Mouse (Mus musculus) heart, adult 9 months (tissue): ENCODE measurements at regions not wholly inside any gene's neighbourhood (a gene's known extent, or its start where the extent isn't known, plus 50 kb on each side); places are given as distances from the start of the nearest gene placed in this dataset.
"Not testable (repeated sequence)": the region's sequence is repeated elsewhere in the genome, so short reads cannot be mapped to it uniquely, and the experiment has no call there.

ENCODE experiments used
- DNase-seq, 2 experiments: peaks; one replicate each; pipeline ENCODE4 v3.0.0; 2022; ENCODE audit warnings: low spot score in 2 of 2

- DNase-seq = no peak
Measured at GRCm38 (mm10) chr15:41283199-41283598, 1149.0 kb downstream of the 9330182O14Rik start.

DNA sequence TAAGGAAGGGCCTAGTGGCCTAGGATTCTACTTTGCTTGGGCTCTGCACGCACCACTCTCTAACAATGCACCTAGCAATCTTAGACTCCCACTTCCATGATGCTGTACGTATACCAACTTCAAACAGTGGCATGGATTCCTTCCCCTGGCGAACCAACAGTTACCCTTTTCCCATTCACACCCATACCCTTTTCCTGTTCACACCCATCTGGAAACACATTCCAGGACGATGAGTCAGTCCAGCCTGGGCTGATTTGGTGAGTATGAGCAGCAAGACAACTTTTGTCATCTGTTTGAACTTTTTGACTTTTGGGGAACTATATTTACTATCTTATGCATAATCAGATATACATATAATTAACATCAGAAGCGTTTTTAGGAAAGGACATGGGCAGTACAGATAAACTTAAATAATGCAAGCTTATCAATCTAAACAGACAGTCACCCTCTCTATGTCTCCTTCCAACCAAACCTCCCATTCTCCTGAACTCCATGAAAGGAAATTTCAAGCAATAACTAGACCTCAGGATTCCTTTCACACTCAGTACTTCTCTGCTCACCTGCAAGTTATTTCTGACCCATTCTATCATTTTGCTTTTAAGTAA is 1152.7 kb downstream of the 9330182O14Rik start:
- no peak for DNase-seq

DNA sequence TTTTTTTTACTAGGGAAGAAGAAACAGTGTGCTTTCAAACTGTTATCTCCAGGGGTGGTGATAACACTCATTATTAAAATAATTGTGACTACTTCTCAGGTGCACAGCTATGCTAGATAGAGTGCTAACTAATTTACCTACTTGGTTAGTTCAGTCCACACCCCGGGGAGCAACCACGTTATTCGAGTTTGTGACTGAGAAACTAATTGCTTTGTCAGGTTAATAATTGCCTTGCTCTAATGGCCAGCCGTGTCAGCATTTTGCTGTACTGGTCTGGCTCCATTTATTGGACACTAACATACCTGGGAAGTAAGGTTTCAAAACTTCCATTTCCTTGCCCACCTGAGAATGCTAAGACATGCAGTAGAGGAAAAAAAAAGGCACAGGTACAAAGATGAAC is 1163.3 kb downstream of the 9330182O14Rik start:
- DNase-seq = no peak

- DNase-seq = no peak
Measured at GRCm38 (mm10) chr15:41306638-41307037, 1172.5 kb downstream of the 9330182O14Rik start.

- DNase-seq = no peak
Measured at GRCm38 (mm10) chr15:41311728-41312320, 1177.7 kb downstream of the 9330182O14Rik start.

GRCm38 (mm10) chr15:41314916-41315315 is 1180.8 kb downstream of the 9330182O14Rik start:
- no peak for DNase-seq

DNA sequence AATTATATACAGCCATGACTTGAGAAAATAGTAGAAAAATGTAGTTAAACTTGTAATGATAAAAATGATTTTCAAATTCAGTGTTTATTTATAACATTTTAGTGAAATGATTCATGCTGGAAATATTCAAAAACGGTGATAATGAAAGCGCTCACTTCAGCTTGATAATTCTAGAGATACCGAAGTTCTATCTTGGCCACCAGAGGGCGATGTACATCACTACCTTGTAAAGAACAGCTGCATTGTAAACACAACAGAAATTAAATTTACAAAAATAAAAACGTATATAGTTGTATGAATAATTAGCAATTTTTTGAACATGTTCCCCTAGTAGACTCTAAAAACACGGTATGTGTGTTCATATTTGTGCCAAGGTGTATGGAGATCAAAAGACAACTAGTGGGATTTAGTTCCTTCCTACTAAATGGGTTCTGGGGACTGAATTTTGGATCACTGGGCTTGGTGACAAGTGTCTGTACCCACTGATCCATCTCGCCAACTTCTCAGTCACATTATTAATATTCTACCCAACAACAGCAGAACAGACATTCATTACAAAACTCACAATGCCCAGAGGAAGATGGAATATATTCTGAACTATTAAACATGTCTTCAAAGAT is 1191.6 kb downstream of the 9330182O14Rik start:
- peak in 1 of 2 experiments; percentile 1 for DNase-seq

DNA sequence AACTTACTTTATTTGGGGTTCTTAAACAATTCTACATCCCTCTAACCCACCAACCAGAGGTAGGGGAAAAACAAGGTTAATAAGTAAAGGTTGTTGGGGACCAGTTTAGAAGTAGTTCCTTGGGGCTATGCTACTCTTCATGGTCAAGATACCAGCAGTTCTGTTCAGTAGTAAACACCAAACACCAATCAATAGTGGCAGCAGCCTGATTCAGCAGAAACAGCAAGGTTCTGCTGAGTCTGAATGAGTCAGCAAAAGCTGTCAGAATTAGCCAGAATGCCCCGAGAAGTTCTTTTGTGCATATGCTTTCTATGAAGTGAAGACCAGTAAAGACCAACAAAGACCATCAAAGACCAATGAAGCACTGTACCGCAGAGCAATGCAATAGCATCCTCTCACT is 1195.1 kb downstream of the 9330182O14Rik start:
- no peak for DNase-seq

- no peak for DNase-seq
Measured at GRCm38 (mm10) chr15:41330085-41330484, 1195.9 kb downstream of the 9330182O14Rik start.

DNA sequence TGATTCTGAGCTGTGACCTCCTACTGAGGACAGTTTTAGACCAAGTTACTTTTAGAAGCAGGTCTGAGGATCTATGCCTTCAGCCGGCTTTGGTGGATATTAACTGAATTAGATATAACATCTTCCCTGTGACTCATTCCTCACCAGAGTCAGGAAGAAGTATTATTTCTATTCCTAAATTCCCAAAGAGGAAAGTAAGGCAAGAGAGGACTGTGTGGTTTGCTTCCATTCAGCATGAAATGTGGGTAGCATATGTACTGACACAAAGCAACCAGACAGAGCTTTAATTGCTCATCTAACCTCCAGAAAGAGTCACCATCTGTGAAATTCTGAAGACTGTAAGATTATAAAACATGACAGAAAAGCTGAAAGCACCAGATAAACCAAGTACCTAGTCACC is 1198.3 kb downstream of the 9330182O14Rik start:
- DNase-seq = no peak

GRCm38 (mm10) chr15:41333165-41333564 is 1199.0 kb downstream of the 9330182O14Rik start:
- no peak for DNase-seq

- DNase-seq = not testable (repeated sequence)
Measured at GRCm38 (mm10) chr15:41340621-41341020, 1206.5 kb downstream of the 9330182O14Rik start.

- DNase-seq = no peak
Measured at GRCm38 (mm10) chr15:41345554-41345953, 1211.4 kb downstream of the 9330182O14Rik start.

GRCm38 (mm10) chr15:41347221-41347620 is 1213.1 kb downstream of the 9330182O14Rik start:
- DNase-seq = no peak

GRCm38 (mm10) chr15:41352129-41352528 is 1218.0 kb downstream of the 9330182O14Rik start:
- no peak for DNase-seq

GRCm38 (mm10) chr15:41359276-41359675 is 1225.1 kb downstream of the 9330182O14Rik start:
- no peak for DNase-seq

GRCm38 (mm10) chr15:41374669-41375068 is 1240.5 kb downstream of the 9330182O14Rik start:
- DNase-seq = no peak

- DNase-seq = no peak
Measured at GRCm38 (mm10) chr15:41375906-41376305, 1241.7 kb downstream of the 9330182O14Rik start.

DNA sequence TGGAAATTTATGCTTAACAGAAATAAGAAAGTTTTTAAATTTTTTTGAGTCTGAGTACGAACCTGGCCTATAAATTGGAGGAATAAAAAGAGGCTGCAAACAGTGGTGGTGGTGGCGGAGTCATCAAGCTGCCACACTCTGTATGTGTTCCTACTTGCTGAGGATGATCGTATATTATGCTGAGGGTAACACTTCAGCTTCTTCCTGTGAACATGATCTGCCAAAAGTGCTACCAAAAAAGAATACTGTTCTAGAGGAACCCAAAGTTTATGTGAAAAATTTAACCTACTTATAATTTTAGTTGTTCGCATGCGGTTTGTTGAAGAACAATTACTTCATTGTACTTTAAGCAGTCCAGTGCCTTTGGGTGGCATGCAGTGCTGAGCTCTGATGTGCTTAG is 1245.5 kb downstream of the 9330182O14Rik start:
- DNase-seq = no peak

- no peak for DNase-seq
Measured at GRCm38 (mm10) chr15:41380429-41380828, 1246.3 kb downstream of the 9330182O14Rik start.

DNA sequence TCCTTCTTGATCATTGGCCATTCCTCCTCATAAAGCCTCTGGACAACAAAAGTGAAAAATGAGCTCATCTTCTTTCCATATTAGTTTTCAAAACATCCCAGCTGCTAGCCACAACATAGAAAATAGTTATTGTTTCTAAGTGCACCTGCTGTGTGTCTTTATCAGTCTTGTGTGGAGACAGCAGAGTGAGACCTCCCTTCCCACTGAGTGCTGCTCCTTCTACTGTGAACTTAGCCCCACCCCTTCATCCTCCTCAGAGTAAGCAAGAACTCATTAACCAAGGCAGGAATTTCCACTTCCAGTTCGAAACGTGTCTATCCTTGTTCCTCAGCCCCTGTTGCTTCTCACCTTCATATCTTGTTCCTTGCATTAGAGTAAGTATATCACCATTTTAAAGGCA is 1256.5 kb downstream of the 9330182O14Rik start:
- DNase-seq = no peak
